Mouse (Mus musculus): ENCODE data around the gene Spi1. TPM values are rescaled to one million over a fixed set of nuclear protein-coding genes. Genes with fewer than 3 reads are reported as not detected.

Gene Spi1
- polyA plus RNA-seq, 1 experiment from 2014 or later, result 16.8 TPM

- Histone ChIP-seq H3K9me3 (replicated peaks) (no peaks in the 10 kb centered on the region), H3K4me2 (peak overlapping the region; percentile 93), H3K9ac (peak overlapping the region; percentile 79), H3K36me3 (peaks cover 23% of the 10 kb centered on the region), H3K4me1 (peaks cover 25% of the 10 kb centered on the region), H3K27me3 (replicated peaks) (no peaks in the 10 kb centered on the region), H3K27ac (peak overlapping the region; percentile 84), H3K4me3 (peak overlapping the region; percentile 70)
- ATAC-seq, result peak; percentile 4
- WGBS (ENCODE audit: insufficient replicate concordance), result 12% methylated on average over 14 of the region's 14 CpGs
Measured at GRCm38 (mm10) chr2:91069306-91070000, 12.7 kb upstream of the Spi1 start.

GRCm38 (mm10) chr2:91070076-91070800 lies 12.0 kb upstream of the Spi1 start, which contains the start of gene Slc39a13:
Gene Slc39a13 (minus strand): TSS chr2:91070417.
- no peaks in the 10 kb centered on the region for H3K9me3 ChIP-seq (replicated peaks)
- H3K27ac ChIP-seq, result peak within 1 kb of the TSS; percentile 84
- H3K27me3 ChIP-seq (replicated peaks), result no peaks in the 10 kb centered on the region

GRCm38 (mm10) chr2:91071059-91071458 lies 11.1 kb upstream of the Spi1 start:
- ATAC-seq, result no peak
- Histone ChIP-seq H3K27ac (peak overlapping the region; percentile 84), H3K4me1 (peaks cover 25% of the 10 kb centered on the region), H3K27me3 (replicated peaks) (no peaks in the 10 kb centered on the region), H3K36me3 (peaks cover 15% of the 10 kb centered on the region), H3K4me2 (peak overlapping the region; percentile 93), H3K9ac (peak overlapping the region; percentile 79), H3K9me3 (replicated peaks) (no peaks in the 10 kb centered on the region), H3K4me3 (peak overlapping the region; percentile 70)
- WGBS (ENCODE audit: insufficient replicate concordance), result 87% methylated on average over 10 of the region's 10 CpGs

More at GRCm38 (mm10) chr2:91070076-91070800, 12.0 kb upstream of the Spi1 start, which contains the start of gene Slc39a13:
- peak within 1 kb of the TSS; percentile 79 for H3K9ac ChIP-seq
- peak within 1 kb of the TSS; percentile 70 for H3K4me3 ChIP-seq
- ATAC-seq, result peak; percentile 95
- H3K36me3 ChIP-seq, result peaks cover 15% of the 10 kb centered on the region
- peak within 1 kb of the TSS; percentile 93 for H3K4me2 ChIP-seq
- 1% methylated on average over 69 of the region's 69 CpGs for WGBS (ENCODE audit: insufficient replicate concordance)
- peaks cover 25% of the 10 kb centered on the region for H3K4me1 ChIP-seq

GRCm38 (mm10) chr2:91072092-91072491 lies 10.1 kb upstream of the Spi1 start:
- Histone ChIP-seq H3K36me3 (peaks cover 7% of the 10 kb centered on the region; the same call in 1 of the 2 replicates), H3K9ac (no peak overlapping the region), H3K4me2 (no peak overlapping the region), H3K4me1 (peaks cover 25% of the 10 kb centered on the region), H3K27ac (no peak overlapping the region), H3K27me3 (replicated peaks) (no peaks in the 10 kb centered on the region), H3K9me3 (replicated peaks) (no peaks in the 10 kb centered on the region), H3K4me3 (no peak overlapping the region)
- WGBS (ENCODE audit: insufficient replicate concordance), result 59% methylated on average over 1 of the region's 1 CpGs
- no peak for ATAC-seq

GRCm38 (mm10) chr2:91077957-91078313 lies 4.3 kb upstream of the Spi1 start:
- Histone ChIP-seq H3K9ac (0 out of 2 replicates have a peak overlapping the region, but pooled peaks have one; percentile 62), H3K36me3 (no peaks in the 10 kb centered on the region), H3K27ac (no peak overlapping the region), H3K9me3 (replicated peaks) (no peaks in the 10 kb centered on the region), H3K4me3 (no peak overlapping the region), H3K4me1 (peaks cover 24% of the 10 kb centered on the region), H3K27me3 (replicated peaks) (no peaks in the 10 kb centered on the region), H3K4me2 (peak overlapping the region; percentile 91)
- no peak for ATAC-seq
- 31% methylated on average over 12 of the region's 12 CpGs for WGBS (ENCODE audit: insufficient replicate concordance)

- under 1% methylated on average over 29 of the region's 36 CpGs for WGBS (ENCODE audit: insufficient replicate concordance)
- Histone ChIP-seq H3K4me1 (peaks cover 29% of the 10 kb centered on the region), H3K4me3 (peak overlapping the region; percentile 57), H3K27me3 (replicated peaks) (no peaks in the 10 kb centered on the region), H3K27ac (peak overlapping the region; percentile 43; the same call in 1 of the 2 replicates), H3K9ac (peak overlapping the region; percentile 62), H3K9me3 (replicated peaks) (no peaks in the 10 kb centered on the region), H3K4me2 (peak overlapping the region; percentile 91), H3K36me3 (no peaks in the 10 kb centered on the region)
- peak; percentile 47 for ATAC-seq
Measured at GRCm38 (mm10) chr2:91078314-91079025, 3.7 kb upstream of the Spi1 start.

- WGBS (ENCODE audit: insufficient replicate concordance), result 26% methylated on average over 5 of the region's 5 CpGs
- peaks cover 32% of the 10 kb centered on the region for H3K4me1 ChIP-seq
- ATAC-seq, result no peak
- H3K9ac ChIP-seq, result peak overlapping the region; percentile 62
- peak overlapping the region; percentile 57 for H3K4me3 ChIP-seq
- H3K27ac ChIP-seq, result peak overlapping the region; percentile 43; the same call in 1 of the 2 replicates
- H3K27me3 ChIP-seq (replicated peaks), result no peaks in the 10 kb centered on the region
- no peaks in the 10 kb centered on the region for H3K9me3 ChIP-seq (replicated peaks)
- H3K4me2 ChIP-seq, result peak overlapping the region; percentile 91
- no peaks in the 10 kb centered on the region for H3K36me3 ChIP-seq
Measured at GRCm38 (mm10) chr2:91079026-91079384, 3.2 kb upstream of the Spi1 start.

- H3K4me2 ChIP-seq, result no peak overlapping the region
- no peak overlapping the region for H3K27ac ChIP-seq
- H3K9ac ChIP-seq, result no peak overlapping the region
- H3K4me1 ChIP-seq, result peaks cover 44% of the 10 kb centered on the region
- H3K9me3 ChIP-seq (replicated peaks), result no peaks in the 10 kb centered on the region
- ATAC-seq, result no peak
- no peaks in the 10 kb centered on the region for H3K27me3 ChIP-seq (replicated peaks)
- 56% methylated on average over 8 of the region's 8 CpGs for WGBS (ENCODE audit: insufficient replicate concordance)
- no peak overlapping the region for H3K4me3 ChIP-seq
- no peaks in the 10 kb centered on the region for H3K36me3 ChIP-seq
Measured at GRCm38 (mm10) chr2:91080784-91081513, 1.2 kb upstream of the Spi1 start.

GRCm38 (mm10) chr2:91082844-91083243 lies 654 bp downstream of the Spi1 start:
- Histone ChIP-seq H3K4me3 (no peak overlapping the region), H3K9ac (peak overlapping the region; percentile 27; the same call in 1 of the 2 replicates), H3K27ac (peak overlapping the region; percentile 69)

GRCm38 (mm10) chr2:91083366-91083940 lies 1.3 kb downstream of the Spi1 start:
- ATAC-seq, result peak; percentile 22; the same call in 1 of the 2 replicates
- H3K4me2 ChIP-seq, result peak overlapping the region; percentile 16

More at GRCm38 (mm10) chr2:91082844-91083243, 654 bp downstream of the Spi1 start:
- H3K4me2 ChIP-seq, result peak overlapping the region; percentile 16
- WGBS (ENCODE audit: insufficient replicate concordance), result 25% methylated on average over 11 of the region's 11 CpGs
- no peaks in the 10 kb centered on the region for H3K27me3 ChIP-seq (replicated peaks)
- H3K36me3 ChIP-seq, result no peaks in the 10 kb centered on the region
- H3K9me3 ChIP-seq (replicated peaks), result no peaks in the 10 kb centered on the region
- ATAC-seq, result peak; percentile 43
- peaks cover 45% of the 10 kb centered on the region for H3K4me1 ChIP-seq

More at GRCm38 (mm10) chr2:91083366-91083940, 1.3 kb downstream of the Spi1 start:
- peaks cover 45% of the 10 kb centered on the region for H3K4me1 ChIP-seq
- H3K4me3 ChIP-seq, result no peak overlapping the region
- H3K9me3 ChIP-seq (replicated peaks), result no peaks in the 10 kb centered on the region
- H3K27ac ChIP-seq, result peak overlapping the region; percentile 69
- 54% methylated on average over 1 of the region's 1 CpGs for WGBS (ENCODE audit: insufficient replicate concordance)
- peak overlapping the region; percentile 27; the same call in 1 of the 2 replicates for H3K9ac ChIP-seq
- no peaks in the 10 kb centered on the region for H3K36me3 ChIP-seq
- no peaks in the 10 kb centered on the region for H3K27me3 ChIP-seq (replicated peaks)
